Mouse (Mus musculus) naive thymus-derived CD4-positive, alpha-beta T cell, adult 2 months (primary cell): ENCODE data around the gene Tkt.
"Not testable (repeated sequence)": the region's sequence is repeated elsewhere in the genome, so short reads cannot be mapped to it uniquely, and the experiment has no call there.

Source experiments
- DNase-seq: peaks from one replicate; pipeline ENCODE4 v3.0.0-alpha.2; 2011; ENCODE audit warnings: low read depth

Tkt gene

GRCm38 (mm10) chr14:30548131-30548720 is at the start of gene Tkt:
Gene Tkt, plus strand, starts transcription at chr14:30548359.
- no peak for DNase-seq

DNA sequence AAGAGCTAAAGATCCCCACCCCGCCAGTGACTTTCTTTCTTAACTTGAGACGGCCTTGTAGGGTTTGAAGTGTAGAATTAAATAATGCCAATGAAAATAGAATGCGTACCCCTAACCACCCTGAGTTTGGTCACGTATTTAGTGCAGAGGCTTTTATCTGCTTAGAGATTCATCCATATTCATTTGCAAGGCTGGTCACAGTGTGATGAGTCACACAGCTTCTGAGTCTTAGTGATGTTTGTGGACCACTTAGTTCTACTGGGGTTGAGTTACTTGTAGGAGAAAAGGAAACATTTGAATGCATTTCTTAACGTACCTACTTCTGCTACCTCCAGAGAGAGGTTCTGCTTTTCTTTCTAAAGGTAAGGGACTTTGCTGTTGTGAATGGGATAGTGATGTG is 43.2 kb upstream of the Tkt start:
- DNase-seq: no peak

DNA sequence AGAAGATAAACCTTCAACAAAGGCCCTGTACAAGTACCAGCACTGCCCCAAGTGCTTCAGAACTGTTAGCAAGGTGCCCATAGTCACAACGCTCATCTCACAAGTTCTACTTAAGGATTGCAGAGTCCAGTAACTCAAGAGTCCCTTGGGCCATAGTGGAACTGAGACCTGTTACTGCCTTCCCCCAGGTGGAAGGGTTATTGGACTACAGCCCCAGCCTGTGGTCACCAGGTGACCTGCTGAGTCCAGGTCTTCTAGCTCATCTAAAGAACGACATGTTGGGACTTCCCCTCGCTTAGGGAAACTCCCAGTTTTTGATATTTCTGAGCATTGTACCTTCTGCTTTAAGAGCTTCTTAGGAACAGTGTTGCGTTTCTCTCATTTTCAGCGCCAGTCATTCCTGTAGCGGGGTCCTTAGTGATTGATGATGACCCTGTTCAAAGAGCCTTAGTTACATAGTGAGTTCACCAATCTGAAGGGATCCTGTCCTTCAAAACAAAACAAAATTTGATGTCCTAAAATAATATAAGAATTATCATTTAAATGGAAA is 37.9 kb upstream of the Tkt start:
- no peak for DNase-seq

GRCm38 (mm10) chr14:30512896-30513295 is 35.3 kb upstream of the Tkt start:
- no peak for DNase-seq

GRCm38 (mm10) chr14:30515931-30516723 is 32.0 kb upstream of the Tkt start:
- peak; percentile 14 for DNase-seq

- DNase-seq: no peak
Observed at GRCm38 (mm10) chr14:30519323-30519722, 28.8 kb upstream of the Tkt start.

DNA sequence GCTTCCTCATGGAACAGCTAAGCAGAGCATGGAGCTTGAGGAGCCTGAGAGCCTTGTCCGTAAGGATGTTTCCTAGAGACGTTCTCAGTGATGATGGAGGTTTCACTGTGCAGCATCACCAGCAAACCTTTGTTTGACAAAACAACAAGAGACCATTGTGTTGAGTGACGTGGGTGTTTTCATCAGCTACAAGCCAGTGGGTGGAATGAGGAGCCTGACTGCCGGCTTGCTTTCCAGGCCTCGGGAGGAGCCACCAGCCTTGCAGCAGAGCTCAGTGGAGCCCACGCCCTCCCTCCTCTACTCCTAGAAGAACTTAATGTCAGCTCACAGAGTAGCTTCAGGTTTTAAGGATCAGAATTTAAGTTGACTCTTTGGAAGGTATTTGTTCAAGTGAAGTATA is 24.8 kb upstream of the Tkt start:
- DNase-seq: no peak

DNA sequence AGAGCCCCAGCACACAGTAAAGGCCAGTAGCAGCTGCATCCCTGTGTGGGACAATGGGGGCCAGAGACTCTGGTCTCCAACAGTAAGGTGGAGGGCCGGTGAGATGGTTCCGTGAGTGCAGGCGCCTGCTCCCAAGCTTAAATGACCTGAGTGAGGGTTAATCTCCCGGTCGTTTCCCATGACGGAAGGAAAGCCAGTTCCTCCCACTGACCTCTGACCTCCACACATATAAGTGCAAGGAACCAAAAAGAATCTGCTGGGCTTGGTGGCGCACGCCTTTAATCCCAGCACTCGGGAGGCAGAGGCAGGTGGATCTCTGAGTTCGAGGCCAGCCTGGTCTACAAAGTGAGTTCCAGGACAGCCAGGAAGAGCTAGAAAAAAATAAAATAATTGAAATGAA is 19.8 kb upstream of the Tkt start:
- DNase-seq: no peak

GRCm38 (mm10) chr14:30528961-30529360 is 19.2 kb upstream of the Tkt start:
- DNase-seq: no peak

DNA sequence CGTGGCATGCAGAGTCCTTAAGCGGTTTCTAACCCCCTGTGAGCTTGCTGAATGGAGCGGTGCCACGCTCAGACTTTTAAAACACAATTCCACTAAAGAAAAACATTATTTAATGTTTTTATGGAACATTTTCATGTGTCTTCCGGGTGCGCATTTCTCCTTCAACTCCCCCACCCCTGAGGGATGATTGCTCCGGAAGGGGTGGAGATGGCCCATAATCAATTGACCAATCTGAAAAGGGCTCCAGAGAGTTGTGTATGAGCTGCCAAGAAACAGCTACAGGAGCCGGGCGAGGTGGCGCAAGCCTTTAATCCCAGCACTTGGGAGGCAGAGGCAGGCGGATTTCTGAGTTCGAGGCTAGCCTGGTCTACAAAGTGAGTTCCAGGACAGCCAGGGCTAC is 18.7 kb upstream of the Tkt start:
- DNase-seq: no peak

GRCm38 (mm10) chr14:30530726-30531269 is 17.4 kb upstream of the Tkt start:
- no peak for DNase-seq

DNA sequence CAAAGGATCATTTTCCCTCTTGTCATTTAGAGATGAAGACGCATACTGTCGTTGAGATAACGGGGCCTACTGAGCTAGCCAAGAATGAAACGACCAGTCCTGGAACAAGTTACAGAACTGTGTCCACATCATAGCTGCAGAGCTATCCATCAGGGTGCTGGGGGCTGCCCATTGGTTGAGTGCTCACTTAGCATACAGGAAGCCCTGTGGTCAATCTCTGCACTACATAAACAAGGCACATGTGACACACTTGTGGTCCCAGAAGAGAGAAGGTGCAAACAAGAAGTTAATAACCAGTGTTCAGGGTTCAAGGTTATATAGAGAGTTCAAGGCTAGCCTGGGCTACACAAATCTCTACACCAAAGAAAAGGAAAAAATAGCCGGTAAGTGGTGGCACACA is 16.7 kb upstream of the Tkt start:
- DNase-seq: no peak

DNA sequence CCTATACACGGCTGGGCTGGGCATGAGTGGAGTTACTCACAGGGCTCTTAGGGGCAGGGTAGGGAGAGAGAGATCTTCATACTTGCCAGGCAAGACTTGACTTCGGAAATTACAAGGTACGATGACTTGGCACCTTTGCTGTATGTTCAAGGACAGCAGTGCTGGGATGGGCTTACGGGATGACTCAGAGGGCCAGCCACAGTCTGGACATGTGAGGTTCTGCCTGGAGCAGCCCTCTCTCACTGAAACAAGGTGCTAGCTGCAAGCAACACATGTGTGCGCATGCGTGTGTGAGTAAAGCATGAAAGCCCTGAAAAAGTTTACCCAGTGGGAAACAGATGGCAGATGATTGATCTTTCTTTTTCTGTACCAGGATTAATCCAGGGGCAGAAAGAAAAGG is 16.3 kb upstream of the Tkt start:
- no peak for DNase-seq

- DNase-seq: no peak
Observed at GRCm38 (mm10) chr14:30533780-30534450, 14.2 kb upstream of the Tkt start.

DNA sequence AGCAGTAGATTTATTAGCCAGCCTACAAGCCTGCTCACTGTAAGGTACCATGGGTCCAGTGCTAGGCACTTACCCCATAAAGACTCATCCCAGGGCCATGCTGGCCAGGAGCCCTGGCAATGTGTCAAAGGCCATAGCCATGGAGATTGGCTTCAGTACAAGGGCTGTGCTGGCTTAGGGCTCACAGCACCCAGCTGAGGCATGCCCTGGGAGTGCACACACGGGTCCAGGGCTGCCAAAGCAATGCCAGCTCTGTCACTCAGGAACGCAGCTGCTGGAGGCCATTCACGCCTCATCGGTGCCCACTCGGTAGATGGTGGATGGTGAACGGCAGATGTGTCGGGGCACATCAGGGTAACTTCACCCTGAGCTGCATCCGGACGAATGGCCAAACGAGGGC is 6.6 kb upstream of the Tkt start:
- DNase-seq: no peak

- DNase-seq: not testable (repeated sequence)
Observed at GRCm38 (mm10) chr14:30543331-30543730, 4.8 kb upstream of the Tkt start.

DNA sequence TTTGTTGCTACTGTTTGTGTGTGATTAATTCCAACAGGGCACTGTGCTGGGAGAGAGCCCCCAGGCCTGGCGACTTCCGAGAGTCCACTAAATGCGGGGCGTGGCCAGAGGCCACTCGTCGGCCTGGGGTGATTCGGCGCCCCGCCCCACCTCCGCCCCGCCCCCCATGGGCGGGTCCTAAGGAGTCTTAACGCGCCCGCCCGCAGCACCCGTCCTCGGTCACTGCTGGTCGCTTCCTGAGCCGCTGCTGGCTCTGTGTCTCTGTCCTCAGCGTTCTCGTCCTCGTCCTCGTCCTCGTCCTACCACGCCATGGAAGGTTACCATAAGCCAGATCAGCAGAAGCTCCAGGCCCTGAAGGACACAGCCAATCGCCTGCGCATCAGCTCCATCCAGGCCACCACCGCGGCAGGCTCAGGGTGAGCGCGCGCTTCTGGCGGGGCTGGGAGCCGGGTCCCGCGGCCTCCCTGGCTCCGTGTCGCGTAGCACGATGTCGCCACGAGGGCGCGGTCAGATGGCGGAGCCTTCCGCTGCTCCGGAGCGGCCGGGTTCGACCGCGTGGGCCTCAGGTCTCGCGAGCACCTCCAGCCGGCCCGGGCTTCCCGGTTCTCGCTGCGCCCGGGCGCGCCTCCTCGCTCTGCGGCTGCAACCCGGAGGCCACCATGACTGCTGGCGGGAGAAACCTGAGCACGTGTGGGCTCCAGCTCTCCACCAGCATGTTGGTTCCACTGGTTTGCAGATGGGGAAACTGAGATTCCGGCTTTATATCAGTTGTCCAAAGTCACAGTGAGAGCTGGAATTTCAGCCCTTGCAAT is 1.0 kb downstream of the Tkt start:
- peak; percentile 94 for DNase-seq

GRCm38 (mm10) chr14:30549777-30550149 is 1.6 kb downstream of the Tkt start:
- no peak for DNase-seq

- peak; percentile 16 for DNase-seq
Observed at GRCm38 (mm10) chr14:30550232-30551070, 2.3 kb downstream of the Tkt start.

- DNase-seq: no peak
Observed at GRCm38 (mm10) chr14:30551509-30551908, 3.4 kb downstream of the Tkt start.

DNA sequence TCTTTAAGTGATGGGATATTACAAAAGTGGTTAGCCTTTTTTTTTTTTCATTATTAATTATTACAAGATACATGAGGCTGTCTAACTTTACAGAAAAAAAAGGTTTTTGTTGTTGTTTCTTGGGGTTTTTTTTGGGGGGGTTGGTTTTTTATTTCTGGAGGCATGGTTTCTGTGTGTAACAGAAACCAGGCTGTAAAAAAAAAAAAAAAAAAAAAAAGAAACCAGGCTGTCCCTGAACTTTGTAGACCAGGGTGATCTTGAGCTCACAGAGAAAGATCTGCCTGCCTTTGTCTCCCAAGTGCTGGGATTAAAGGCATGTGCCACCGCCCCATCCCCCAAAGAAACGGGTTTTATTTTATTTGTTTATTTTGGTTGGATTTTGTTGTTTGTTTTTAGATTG is 3.8 kb downstream of the Tkt start:
- DNase-seq: no peak
